Mouse (Mus musculus) G1E (cell line): Measurements from ENCODE around the gene Foxred2. TPM values are rescaled to one million over a fixed set of nuclear protein-coding genes. Genes with fewer than 3 reads are reported as not detected.

Source experiments
- ATAC-seq: 2 replicates; pipeline ENCODE4 v1.8.0; 2016; ENCODE audit warnings: mild to moderate bottlenecking; ENCODE audit not compliant: insufficient number of reproducible peaks, poor library complexity, low FRiP score, severe bottlenecking; ENCODE audit errors: extremely low read depth
- DNase-seq: peaks from one replicate; pipeline ENCODE4 v3.0.0; 2012; ENCODE audit warnings: low spot score
- H3K27me3 ChIP-seq: 2 replicates; pipeline ENCODE4 v1.6.1; 2012; ENCODE audit warnings: mild to moderate bottlenecking, low read length, inconsistent platforms; ENCODE audit not compliant: insufficient read depth
- H3K36me3 ChIP-seq: replicated peaks from 2 replicates; pipeline ENCODE3; 2012; ENCODE audit warnings: mild to moderate bottlenecking, inconsistent platforms
- H3K4me1 ChIP-seq: 2 replicates; pipeline ENCODE4 v1.6.1; 2012; ENCODE audit warnings: low read depth, low read length, inconsistent platforms, mixed read lengths; ENCODE audit not compliant: insufficient read depth
- H3K4me3 ChIP-seq: 2 replicates; pipeline ENCODE4 v1.5.1; 2012; ENCODE audit warnings: low read depth, mild to moderate bottlenecking, inconsistent platforms, low read length, moderate library complexity, mixed read lengths
- H3K9me3 ChIP-seq: replicated peaks from 2 replicates; pipeline ENCODE4 v1.6.1; 2012; ENCODE audit warnings: inconsistent platforms
- CTCF ChIP-seq: IDR thresholded peaks from 2 replicates; pipeline ENCODE4 v1.5.1; 2012; ENCODE audit warnings: low read depth, low read length, inconsistent platforms, mixed read lengths
- GATA1 ChIP-seq: IDR thresholded peaks from 2 replicates; pipeline ENCODE4 v1.6.1; 2012; ENCODE audit warnings: borderline replicate concordance, low read length, inconsistent platforms, mixed read lengths
- GATA2 ChIP-seq: IDR thresholded peaks from 2 replicates; pipeline ENCODE4 v1.6.1; 2012; ENCODE audit warnings: low read depth, low read length, inconsistent platforms, borderline replicate concordance
- POLR2AphosphoS5 ChIP-seq: IDR thresholded peaks from 2 replicates; pipeline ENCODE4 v1.6.1; 2012; ENCODE audit warnings: low read depth, low read length, inconsistent platforms; ENCODE audit not compliant: insufficient replicate concordance
- TAL1 ChIP-seq: conservative IDR thresholded peaks from 2 replicates; pipeline ENCODE4 v1.6.1; 2012; ENCODE audit warnings: low read depth, low read length, inconsistent platforms, mixed read lengths
- polyA plus RNA-seq: library from polyadenylated mRNA; stranded (reverse); fragments of >175 nt; gene quantifications from 2 replicates; pipeline ENCODE4 v1.2.3, GENCODE M21; 2012
- total RNA-seq, 2 experiments: library from RNA; stranded (forward) in 1 of 2; stranded (reverse) in 1 of 2; fragments of 200-1000 nt in 1 of 2; fragments of >200 nt in 1 of 2; fragmentation: Nextera tagmentation in 1 of 2; gene quantifications; 2 replicates each; pipeline ENCODE4 v1.2.3; 2014 to 2017

Gene Foxred2
- total and polyA plus RNA-seq, 3 experiments: 0.02 to 0.27 TPM; not detected in 1

DNA sequence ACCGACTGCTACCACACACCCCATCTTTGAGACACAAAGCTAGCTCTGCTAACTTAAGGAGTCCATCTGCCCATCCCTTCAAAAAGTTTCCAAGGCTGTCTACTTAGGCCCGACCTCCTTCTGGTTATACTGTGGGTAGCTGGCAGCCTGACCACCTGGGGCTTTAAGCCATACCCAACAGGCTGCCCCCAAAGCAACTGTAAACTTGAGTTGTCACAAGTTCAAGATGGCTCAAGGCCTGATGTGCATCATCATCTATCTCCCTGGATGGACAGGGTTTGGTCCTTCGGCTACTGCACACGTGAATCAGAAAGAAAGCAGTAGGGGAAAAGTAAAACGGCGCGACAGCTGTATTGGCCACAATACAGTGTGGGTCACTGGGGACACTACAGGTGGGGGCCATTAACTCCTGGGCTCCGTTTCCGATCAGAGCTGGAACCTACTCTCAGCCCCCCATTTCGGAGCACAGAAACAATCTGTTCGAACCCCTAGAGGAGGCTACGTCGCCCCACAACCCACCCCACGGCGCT lies 13.5 kb upstream of the Foxred2 start:
- peaks cover 50% of the 10 kb centered on the region for H3K36me3 ChIP-seq
- no peak for DNase-seq

DNA sequence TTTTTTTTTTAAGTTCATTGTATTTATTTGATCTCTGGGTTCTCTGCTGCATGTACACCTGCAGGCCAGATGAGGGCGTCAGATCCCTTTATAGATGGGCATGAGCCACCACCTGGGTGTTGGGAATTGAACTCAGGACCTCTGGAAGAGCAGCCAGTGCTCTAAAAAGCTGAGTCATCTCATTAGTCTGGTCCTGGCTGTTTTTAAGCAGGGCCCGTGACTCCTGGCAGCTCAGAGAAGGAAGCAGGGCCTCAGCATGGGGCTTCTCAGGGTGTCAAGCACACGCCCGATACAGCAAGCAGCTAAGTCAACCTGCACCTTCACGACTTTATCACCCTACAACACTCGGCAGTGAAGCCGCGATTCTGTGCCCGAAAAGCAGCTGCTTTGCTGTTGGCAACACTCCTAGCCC lies 8.6 kb upstream of the Foxred2 start:
- H3K36me3 ChIP-seq: peaks cover 97% of the 10 kb centered on the region
- DNase-seq (no peak), ATAC-seq (peak; percentile 22; the same call in 1 of the 2 replicates)
- no peaks in the 10 kb centered on the region for H3K27me3 ChIP-seq
- H3K9me3 ChIP-seq: no peaks in the 10 kb centered on the region
- H3K4me1 ChIP-seq: peaks cover 76% of the 10 kb centered on the region
- H3K4me3 ChIP-seq: peak overlapping the region; percentile 6; the same call in 1 of the 2 replicates
- TF ChIP-seq TAL1 (no peak), GATA1 (no peak), CTCF (no peak), GATA2 (no peak), POLR2AphosphoS5 (no peak)

More for the DNA sequence above, 13.5 kb upstream of the Foxred2 start:
- H3K4me1 ChIP-seq: peaks cover 77% of the 10 kb centered on the region
- no peak for TF ChIP-seq POLR2AphosphoS5
- no peak for TF ChIP-seq TAL1
- H3K9me3 ChIP-seq: no peaks in the 10 kb centered on the region
- no peak for ATAC-seq
- no peaks in the 10 kb centered on the region for H3K27me3 ChIP-seq
- H3K4me3 ChIP-seq: peak overlapping the region; percentile 93

DNA sequence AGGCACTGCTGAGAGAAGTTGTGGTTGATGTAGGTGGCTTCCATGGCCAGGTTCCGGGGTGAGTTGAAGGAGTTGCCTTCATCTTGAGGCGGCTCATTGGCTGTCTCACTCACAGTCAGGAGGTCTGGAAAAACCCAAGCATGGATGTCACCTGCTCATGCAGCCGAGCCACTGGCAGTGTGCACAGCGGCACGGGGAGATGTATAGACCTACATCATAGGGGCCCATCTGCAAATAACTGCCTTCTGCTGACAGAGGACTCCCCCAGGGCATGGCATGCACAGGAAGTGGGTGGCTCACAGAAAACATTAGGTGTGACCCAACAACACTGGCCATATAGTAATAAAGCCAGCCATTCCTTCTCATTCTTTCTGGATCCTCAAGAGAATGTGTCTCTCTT lies 5.9 kb upstream of the Foxred2 start:
- H3K27me3 ChIP-seq: no peaks in the 10 kb centered on the region
- H3K9me3 ChIP-seq: no peaks in the 10 kb centered on the region
- H3K36me3 ChIP-seq: peaks cover 98% of the 10 kb centered on the region
- no peak overlapping the region for H3K4me3 ChIP-seq
- no peak for DNase-seq
- peaks cover 67% of the 10 kb centered on the region for H3K4me1 ChIP-seq
- no peak for ATAC-seq
- no peak for TF ChIP-seq TAL1
- TF ChIP-seq GATA2: no peak
- no peak for TF ChIP-seq GATA1
- no peak for TF ChIP-seq CTCF
- no peak for TF ChIP-seq POLR2AphosphoS5

DNA sequence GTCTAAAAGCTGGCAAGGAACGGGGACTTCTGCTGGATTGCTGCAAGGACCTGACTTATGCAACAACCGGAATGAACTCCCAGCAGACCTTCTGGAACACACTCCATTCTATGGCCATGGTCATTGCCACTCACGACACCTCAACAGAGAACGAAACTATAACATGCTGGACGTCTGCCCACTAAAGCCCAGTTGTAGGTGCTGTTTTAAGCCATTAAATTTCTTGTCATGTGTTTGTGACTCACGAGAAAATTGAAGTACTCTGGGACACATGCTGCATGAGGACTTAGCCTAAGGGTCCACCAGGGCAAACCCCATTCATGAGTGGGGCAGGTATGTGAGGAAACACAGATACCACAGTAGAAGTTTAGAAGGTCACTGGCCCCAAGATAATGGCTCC lies 4.2 kb upstream of the Foxred2 start:
- TF ChIP-seq TAL1 (no peak), GATA1 (no peak), POLR2AphosphoS5 (no peak), GATA2 (no peak), CTCF (no peak)
- H3K4me3 ChIP-seq: no peak overlapping the region
- ATAC-seq (no peak), DNase-seq (no peak)
- H3K4me1 ChIP-seq: peaks cover 53% of the 10 kb centered on the region
- peaks cover 4% of the 10 kb centered on the region for H3K9me3 ChIP-seq
- H3K36me3 ChIP-seq: peaks cover 81% of the 10 kb centered on the region
- H3K27me3 ChIP-seq: peaks cover 6% of the 10 kb centered on the region; the same call in 1 of the 2 replicates

DNA sequence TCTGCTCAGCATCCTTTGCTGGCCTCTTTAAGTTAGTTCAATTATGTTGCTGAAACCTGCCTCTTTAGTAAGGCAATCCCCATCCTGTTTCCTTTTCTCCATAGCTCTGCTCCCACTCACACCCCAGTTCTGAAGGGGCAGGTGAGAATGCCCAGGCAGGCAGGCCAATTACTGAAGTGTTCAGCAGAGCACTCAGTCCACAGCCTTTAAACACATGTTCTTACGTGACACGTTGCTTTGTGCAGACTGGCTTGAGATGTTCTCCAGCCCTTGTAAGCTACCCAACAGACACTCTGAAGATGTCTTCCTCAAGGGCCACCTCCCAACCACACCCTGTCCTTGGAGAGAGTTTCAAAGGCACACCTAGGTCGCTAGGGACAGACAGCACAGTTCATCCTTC lies 1.5 kb upstream of the Foxred2 start:
- no peak for TF ChIP-seq POLR2AphosphoS5
- no peak for TF ChIP-seq TAL1
- no peak for TF ChIP-seq CTCF
- no peak for TF ChIP-seq GATA1
- TF ChIP-seq GATA2: no peak
- ATAC-seq (no peak), DNase-seq (no peak)
- Histone ChIP-seq H3K27me3 (peaks cover 22% of the 10 kb centered on the region), H3K36me3 (peaks cover 54% of the 10 kb centered on the region), H3K9me3 (peaks cover 4% of the 10 kb centered on the region), H3K4me1 (peaks cover 38% of the 10 kb centered on the region), H3K4me3 (no peak overlapping the region)

DNA sequence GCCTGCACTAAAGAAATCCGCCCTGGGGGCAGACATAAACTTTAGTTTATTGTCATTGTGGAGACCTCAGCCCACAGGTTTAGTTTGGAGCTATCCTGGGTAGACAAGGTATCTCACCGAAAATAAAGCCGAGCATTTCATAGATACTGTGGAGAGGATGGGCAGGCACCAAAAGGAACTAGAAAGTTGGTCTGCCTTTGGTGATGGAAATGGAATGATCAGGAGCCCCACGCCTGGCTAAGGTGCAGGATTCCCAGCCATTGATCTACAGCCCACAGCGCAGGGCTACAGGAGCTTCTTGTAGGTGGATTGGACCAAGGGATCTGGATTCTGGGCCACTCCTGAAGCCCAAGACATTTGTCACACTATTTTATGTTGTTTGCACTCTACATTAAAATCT lies 1.1 kb upstream of the Foxred2 start:
- DNase-seq: no peak
- Histone ChIP-seq H3K4me1 (peaks cover 36% of the 10 kb centered on the region), H3K4me3 (no peak overlapping the region), H3K27me3 (peaks cover 26% of the 10 kb centered on the region), H3K9me3 (peaks cover 4% of the 10 kb centered on the region), H3K36me3 (peaks cover 50% of the 10 kb centered on the region)
- TF ChIP-seq GATA1: no peak
- TF ChIP-seq TAL1: no peak
- TF ChIP-seq POLR2AphosphoS5: no peak
- TF ChIP-seq GATA2: no peak
- no peak for TF ChIP-seq CTCF
- no peak for ATAC-seq

DNA sequence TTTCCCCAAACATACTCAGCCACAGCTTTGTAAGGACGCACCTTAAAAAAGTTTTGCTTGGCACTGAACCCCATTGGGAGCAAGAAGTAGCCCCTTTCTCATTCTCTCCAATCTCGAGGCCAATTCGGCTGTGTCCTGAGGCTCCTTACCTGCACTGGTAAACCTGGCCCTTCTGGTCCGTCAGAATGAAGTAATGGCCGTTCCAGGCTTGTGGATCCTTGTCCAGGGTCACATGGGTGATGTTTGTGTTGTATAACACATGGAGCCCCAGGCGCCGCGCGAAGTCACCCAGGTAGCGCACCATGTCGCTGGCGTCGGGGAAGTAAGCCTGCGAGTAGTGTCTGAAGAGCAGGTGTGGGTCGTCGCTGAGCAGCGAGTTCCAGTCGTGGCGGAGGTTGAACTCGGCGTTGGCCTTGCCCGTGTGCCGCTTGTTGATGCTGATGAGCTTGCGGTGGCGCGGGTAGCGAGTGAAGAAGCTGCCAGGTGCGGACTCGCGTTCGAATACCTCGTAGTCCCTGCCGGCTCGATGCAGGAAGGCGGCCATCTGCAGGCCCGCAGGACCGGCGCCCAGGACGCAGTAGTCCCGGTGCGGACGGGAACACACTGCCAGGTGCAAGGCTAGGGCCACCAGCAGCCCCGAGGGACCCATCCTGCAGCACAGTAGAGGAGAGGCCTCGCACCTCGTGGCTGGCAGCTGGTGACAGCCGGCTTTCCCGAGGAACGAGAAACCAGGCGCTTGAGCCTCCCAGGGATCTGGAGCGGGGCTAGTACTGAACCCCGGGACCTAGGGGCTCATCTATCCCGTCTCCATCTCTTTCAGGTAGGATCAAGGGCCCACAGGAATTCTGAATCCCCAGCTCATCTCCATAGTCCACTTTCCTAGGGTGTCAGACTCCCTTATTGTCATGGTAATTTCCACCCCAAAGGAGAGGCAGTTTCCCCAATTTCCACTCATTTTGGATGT lies 800 bp downstream of the Foxred2 start:
- Histone ChIP-seq H3K27me3 (peaks cover 39% of the 10 kb centered on the region), H3K36me3 (peaks cover 31% of the 10 kb centered on the region), H3K9me3 (peaks cover 4% of the 10 kb centered on the region), H3K4me1 (peaks cover 19% of the 10 kb centered on the region), H3K4me3 (no peak overlapping the region)
- no peak for TF ChIP-seq POLR2AphosphoS5
- ATAC-seq: no peak
- no peak for DNase-seq
